Mouse (Mus musculus) forebrain, embryonic 10.5 days (tissue): Measurements from ENCODE around the gene Zfp184. TPM values are rescaled to one million over a fixed set of nuclear protein-coding genes. Genes with fewer than 3 reads are reported as not detected.
"Not testable (repeated sequence)": the region's sequence is repeated elsewhere in the genome, so short reads cannot be mapped to it uniquely, and the experiment has no call there.

Experiments
- DNase-seq: peaks from one replicate; pipeline ENCODE4 v3.0.0-alpha.2; 2017; ENCODE audit warnings: low spot score; ENCODE audit errors: extremely low spot score
- H3K27ac ChIP-seq: fragments of 300-500 bp; sonication (generic); 2 replicates; pipeline ENCODE4 v1.5.1; 2016; ENCODE audit warnings: mild to moderate bottlenecking
- H3K27me3 ChIP-seq: fragments of 300-500 bp; sonication (generic); 2 replicates; pipeline ENCODE4 v1.6.1; 2016; ENCODE audit warnings: mild to moderate bottlenecking; ENCODE audit not compliant: poor library complexity, severe bottlenecking
- H3K36me3 ChIP-seq: fragments of 300-500 bp; sonication (generic); replicated peaks from 2 replicates; pipeline ENCODE4 v1.6.1; 2016; ENCODE audit warnings: mild to moderate bottlenecking, moderate library complexity
- H3K4me1 ChIP-seq: fragments of 300-500 bp; sonication (generic); 2 replicates; pipeline ENCODE4 v1.6.1; 2016
- H3K4me3 ChIP-seq: fragments of 300-500 bp; sonication (generic); 2 replicates; pipeline ENCODE4 v1.5.1; 2016; ENCODE audit warnings: mild to moderate bottlenecking, moderate library complexity
- H3K9me3 ChIP-seq: fragments of 300-500 bp; sonication (generic); 2 replicates; pipeline ENCODE4 v1.6.1; 2016; ENCODE audit warnings: mild to moderate bottlenecking, moderate library complexity
- WGBS: fragments of 180-500 bp; shearing (Covaris S2); methylation state at CpG from one replicate; pipeline ENCODE4 v1.1.7; 2016; 5-methylcytosine and 5-hydroxymethylcytosine counted together
- polyA plus RNA-seq: library from polyadenylated mRNA; unstranded; fragments of >200 nt; fragmentation: Nextera tagmentation; extraction: Ambion mirVana; gene quantifications from 2 replicates; pipeline ENCODE4 v1.2.1, GENCODE M21; 2016

Gene Zfp184
- 24.3 and 26.8 TPM in 2 replicates for polyA plus RNA-seq

DNA sequence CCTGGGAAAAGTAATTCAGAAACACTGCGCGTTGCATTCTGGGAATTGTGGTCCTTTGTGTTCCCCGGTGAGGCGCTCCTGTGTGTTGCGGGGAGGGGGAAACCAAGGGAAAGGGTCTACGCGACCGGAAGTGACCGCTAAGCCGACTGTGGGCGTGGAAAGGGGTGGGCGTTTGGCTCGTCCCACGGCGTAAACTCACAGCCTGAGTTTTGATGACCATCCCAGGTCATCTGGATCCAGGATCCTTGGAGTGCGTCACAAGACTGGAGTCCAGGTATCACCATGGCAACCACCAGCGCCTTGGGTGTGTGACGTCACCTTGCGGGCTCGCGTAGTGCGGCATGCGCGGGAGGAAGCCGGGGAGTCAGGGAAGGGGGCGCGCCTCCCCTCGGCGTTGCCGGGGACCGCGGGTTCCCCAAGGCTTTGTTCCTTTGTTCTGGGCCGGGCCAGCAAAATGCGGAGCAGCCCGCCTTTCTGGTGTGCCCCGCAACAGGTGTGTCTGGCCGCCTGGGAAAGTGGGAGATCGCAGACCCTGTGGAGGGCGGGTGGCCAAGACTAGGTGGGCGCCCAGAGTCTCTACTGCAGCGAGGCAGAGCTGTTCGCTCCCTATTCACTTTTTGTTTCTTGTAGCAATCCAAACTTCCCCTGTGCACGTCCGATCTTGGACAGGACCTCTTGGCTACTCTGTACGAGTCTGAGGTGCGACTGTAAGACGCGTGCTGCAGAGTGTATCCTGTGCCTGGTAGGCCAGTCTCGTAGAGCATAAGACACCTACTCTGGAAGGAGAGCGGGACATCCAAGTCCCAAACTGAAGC, at the start of gene Zfp184:
Zfp184 (plus strand) TSS at position 169 of the 815 bp plus-strand sequence.
- Histone ChIP-seq H3K36me3 (peaks cover 36% of the 10 kb centered on the region), H3K27ac (peak within 1 kb of the TSS; percentile 95), H3K9me3 (no peaks in the 10 kb centered on the region), H3K4me1 (peaks cover 23% of the 10 kb centered on the region), H3K27me3 (no peaks in the 10 kb centered on the region), H3K4me3 (peak within 1 kb of the TSS; percentile 91)
- peak; percentile 95 for DNase-seq
- WGBS: under 1% methylated on average over 50 of the region's 50 CpGs

- Histone ChIP-seq H3K4me3 (peak overlapping the region; percentile 67), H3K9me3 (no peaks in the 10 kb centered on the region), H3K27ac (peak overlapping the region; percentile 85)
These were observed 48.2 kb upstream of the Zfp184 start for GRCm38 (mm10) chr13:21896549-21897244.

GRCm38 (mm10) chr13:21897245-21897634, 47.7 kb upstream of the Zfp184 start:
- Histone ChIP-seq H3K4me1 (peaks cover 10% of the 10 kb centered on the region), H3K9me3 (no peaks in the 10 kb centered on the region), H3K36me3 (no peaks in the 10 kb centered on the region), H3K27ac (peak overlapping the region; percentile 85), H3K4me3 (peak overlapping the region; percentile 67), H3K27me3 (peaks cover 4% of the 10 kb centered on the region)
- WGBS: under 1% methylated on average over 11 of the region's 11 CpGs
- DNase-seq: no peak

More at GRCm38 (mm10) chr13:21896549-21897244, 48.2 kb upstream of the Zfp184 start:
- peak; percentile 90 for DNase-seq
- Histone ChIP-seq H3K27me3 (peaks cover 4% of the 10 kb centered on the region), H3K4me1 (peaks cover 10% of the 10 kb centered on the region), H3K36me3 (no peaks in the 10 kb centered on the region)
- WGBS: 4% methylated on average over 24 of the region's 24 CpGs

DNA sequence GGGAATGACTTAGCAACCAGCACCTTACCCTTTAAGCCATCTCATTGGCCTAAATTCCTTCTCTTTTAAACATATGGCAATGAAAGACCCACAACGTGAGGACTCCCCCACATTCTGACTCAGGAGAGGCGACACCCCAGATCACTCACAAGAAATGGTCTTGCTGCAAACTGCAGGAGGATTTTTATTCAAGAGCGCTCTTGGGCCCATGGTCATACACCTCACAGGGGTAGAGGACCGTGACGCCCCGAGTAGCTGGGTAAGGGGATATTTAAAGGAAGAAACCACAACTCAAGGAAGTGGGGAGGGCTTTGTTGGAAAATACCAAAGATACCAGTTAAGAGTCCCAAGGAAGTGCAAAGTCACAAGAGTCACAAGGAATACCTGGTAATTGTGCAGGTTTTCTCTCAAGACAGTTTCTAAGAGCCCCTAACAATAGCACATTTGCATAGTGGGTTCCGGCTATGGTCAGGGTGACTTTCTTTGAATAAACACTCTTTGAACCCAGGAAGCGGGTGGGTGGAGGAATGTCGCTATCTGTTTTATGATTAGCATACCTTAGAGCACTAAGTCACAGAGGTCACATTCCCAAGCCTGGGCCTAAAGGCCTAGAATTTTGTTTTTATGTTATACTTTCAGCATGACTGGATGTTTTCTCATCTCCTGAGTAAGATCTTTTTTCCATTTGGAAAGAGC, 43.9 kb upstream of the Zfp184 start:
- WGBS: 94% methylated on average over 9 of the region's 9 CpGs
- H3K27me3 ChIP-seq, H3K4me3 ChIP-seq, H3K9me3 ChIP-seq, H3K36me3 ChIP-seq, H3K27ac ChIP-seq, DNase-seq: not testable (repeated sequence)
- peaks cover 13% of the 10 kb centered on the region for H3K4me1 ChIP-seq

DNA sequence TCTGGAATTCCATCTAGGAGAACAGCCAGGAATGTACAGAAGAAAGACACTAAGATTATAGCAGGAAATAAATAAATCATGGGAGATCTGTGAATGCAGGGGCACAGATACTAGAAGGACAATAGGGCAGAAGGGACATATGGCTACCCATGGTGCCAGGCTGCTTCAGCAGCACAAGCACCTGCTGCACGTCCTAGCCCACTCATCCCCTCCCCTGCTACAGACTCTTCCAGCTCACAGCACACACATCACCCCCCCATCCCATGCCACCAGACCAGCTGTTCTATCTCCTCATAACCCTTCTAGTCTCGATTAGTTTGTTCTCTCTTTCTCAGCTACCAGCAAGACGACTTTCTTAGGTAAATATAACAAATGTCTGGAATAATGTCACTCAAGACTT, 41.4 kb upstream of the Zfp184 start:
- H3K27me3 ChIP-seq: no peaks in the 10 kb centered on the region
- 59% methylated on average over 3 of the region's 3 CpGs for WGBS
- H3K27ac ChIP-seq: no peak overlapping the region
- peaks cover 14% of the 10 kb centered on the region for H3K4me1 ChIP-seq
- H3K9me3 ChIP-seq: no peaks in the 10 kb centered on the region
- DNase-seq: no peak
- H3K36me3 ChIP-seq: no peaks in the 10 kb centered on the region
- H3K4me3 ChIP-seq: no peak overlapping the region

GRCm38 (mm10) chr13:21904090-21904489, 40.8 kb upstream of the Zfp184 start:
- H3K27me3 ChIP-seq, H3K27ac ChIP-seq, H3K9me3 ChIP-seq, H3K36me3 ChIP-seq, DNase-seq, H3K4me3 ChIP-seq: not testable (repeated sequence)
- peaks cover 14% of the 10 kb centered on the region for H3K4me1 ChIP-seq
- 73% methylated on average over 4 of the region's 4 CpGs for WGBS

DNA sequence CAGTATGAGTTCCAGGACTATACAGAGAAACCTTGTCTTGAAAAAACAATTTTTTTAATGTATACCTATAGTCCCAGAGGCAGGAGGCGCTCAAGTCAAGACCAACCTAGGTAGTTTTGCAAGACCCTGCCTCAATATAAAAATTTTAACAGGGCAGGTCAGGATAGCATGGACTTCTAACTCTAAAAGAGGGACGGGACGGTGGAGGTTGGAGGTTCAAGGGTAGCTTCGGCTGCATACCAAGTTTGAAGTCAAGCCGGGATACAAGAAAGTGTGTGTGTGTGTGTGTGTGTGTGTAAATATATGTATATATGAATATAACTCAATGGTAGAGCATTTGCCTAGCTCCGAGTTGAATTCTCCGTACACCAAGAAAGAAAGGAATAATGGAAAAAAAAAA, 38.6 kb upstream of the Zfp184 start:
- WGBS: 28% methylated on average over 7 of the region's 7 CpGs
- no peaks in the 10 kb centered on the region for H3K9me3 ChIP-seq

DNA sequence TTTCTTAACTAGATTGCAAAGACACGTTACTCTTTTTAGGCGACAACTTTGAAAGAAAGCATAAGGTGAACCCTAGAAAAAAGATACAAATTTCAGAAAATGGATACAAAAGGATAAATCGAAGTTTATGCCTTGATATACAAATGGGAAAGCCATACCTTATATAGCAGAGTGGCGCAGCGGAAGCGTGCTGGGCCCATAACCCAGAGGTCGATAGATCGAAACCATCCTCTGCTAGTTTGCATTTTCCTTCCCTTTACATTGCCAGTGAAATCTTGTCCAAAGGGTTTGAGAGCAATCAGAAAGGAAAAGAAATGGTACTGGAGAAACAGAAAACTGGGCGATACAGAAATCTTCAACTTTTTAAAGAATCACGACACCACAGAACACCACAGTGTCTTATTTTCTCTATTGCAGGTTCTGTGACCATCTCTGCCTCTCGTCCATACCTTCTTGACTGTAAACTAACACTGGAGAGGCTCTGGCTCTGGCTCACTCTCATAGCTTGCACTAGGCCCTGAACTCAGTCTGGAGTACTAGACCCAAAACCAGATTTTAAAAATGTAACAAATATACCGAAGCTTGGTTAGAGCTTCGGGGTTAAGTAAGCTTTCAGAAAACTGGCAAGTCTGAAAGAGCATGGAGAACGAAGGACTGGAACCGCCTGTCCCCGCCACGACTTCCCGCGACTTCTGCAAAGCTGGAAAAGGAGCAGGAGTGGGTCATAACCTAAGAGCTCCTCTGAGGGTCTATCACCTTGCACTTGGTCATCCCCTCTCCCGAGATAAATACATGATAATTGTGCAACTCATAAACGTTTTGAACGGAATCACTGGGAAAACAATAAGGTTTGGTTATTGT, 37.7 kb upstream of the Zfp184 start:
- no peaks in the 10 kb centered on the region for H3K9me3 ChIP-seq
- H3K27me3 ChIP-seq: no peaks in the 10 kb centered on the region
- peaks cover 32% of the 10 kb centered on the region for H3K4me1 ChIP-seq
- peak overlapping the region; percentile 75 for H3K27ac ChIP-seq
- peak; percentile 54 for DNase-seq
- H3K36me3 ChIP-seq: no peaks in the 10 kb centered on the region
- peak overlapping the region; percentile 54 for H3K4me3 ChIP-seq
- WGBS: under 1% methylated on average over 22 of the region's 22 CpGs

More for the DNA sequence above, 38.6 kb upstream of the Zfp184 start:
- H3K27me3 ChIP-seq: no peaks in the 10 kb centered on the region
- H3K36me3 ChIP-seq: no peaks in the 10 kb centered on the region
- peaks cover 29% of the 10 kb centered on the region for H3K4me1 ChIP-seq
- H3K4me3 ChIP-seq: peak overlapping the region; percentile 54
- DNase-seq: no peak
- no peak overlapping the region for H3K27ac ChIP-seq

DNA sequence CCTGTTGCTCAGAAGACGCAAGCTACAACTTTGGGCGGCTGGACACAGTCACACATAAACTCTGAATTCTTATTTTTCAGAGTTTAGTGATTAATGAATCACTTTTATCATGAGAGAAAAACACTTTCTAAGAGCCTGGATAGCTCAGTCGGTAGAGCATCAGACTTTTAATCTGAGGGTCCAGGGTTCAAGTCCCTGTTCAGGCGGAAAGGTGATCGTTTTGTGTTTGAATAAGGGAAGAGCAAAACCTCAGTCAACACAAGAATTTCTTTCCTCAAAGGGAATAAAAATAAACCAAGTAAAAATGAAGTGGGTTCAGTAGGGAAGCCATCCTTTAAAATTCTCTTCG, 37.1 kb upstream of the Zfp184 start:
- H3K27ac ChIP-seq: peak overlapping the region; percentile 75; the same call in 1 of the 2 replicates
- 5% methylated on average over 6 of the region's 6 CpGs for WGBS
- DNase-seq, H3K36me3 ChIP-seq, H3K9me3 ChIP-seq, H3K27me3 ChIP-seq: not testable (repeated sequence)
- H3K4me1 ChIP-seq: peaks cover 29% of the 10 kb centered on the region
- H3K4me3 ChIP-seq: peak overlapping the region; percentile 54

DNA sequence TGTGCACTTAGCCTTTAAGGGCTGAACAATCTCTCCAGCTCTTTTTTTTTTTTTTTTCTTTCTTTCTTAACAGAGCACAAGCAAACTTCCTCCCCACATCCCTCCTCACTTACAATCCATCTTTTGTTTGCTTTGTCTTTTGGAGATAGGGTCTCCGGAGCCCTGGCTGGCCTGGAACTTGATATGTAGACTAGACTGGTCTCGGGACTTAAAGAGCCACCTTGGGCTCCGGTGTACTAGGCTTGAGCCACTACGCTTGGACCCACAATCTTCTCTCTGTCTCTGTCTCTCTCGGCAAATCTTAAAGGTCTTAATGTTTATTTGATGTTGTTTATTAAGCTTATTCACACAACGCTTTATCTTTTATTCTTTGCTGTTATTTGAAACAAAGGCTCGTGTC, 34.2 kb upstream of the Zfp184 start:
- H3K4me3 ChIP-seq: peak overlapping the region; percentile 56
- H3K27ac ChIP-seq: peak overlapping the region; percentile 76
- WGBS: 2% methylated on average over 7 of the region's 7 CpGs
- H3K4me1 ChIP-seq: peaks cover 51% of the 10 kb centered on the region
- H3K36me3 ChIP-seq: no peaks in the 10 kb centered on the region
- peaks cover 1% of the 10 kb centered on the region; the same call in 1 of the 2 replicates for H3K27me3 ChIP-seq
- no peaks in the 10 kb centered on the region for H3K9me3 ChIP-seq
- DNase-seq: no peak

DNA sequence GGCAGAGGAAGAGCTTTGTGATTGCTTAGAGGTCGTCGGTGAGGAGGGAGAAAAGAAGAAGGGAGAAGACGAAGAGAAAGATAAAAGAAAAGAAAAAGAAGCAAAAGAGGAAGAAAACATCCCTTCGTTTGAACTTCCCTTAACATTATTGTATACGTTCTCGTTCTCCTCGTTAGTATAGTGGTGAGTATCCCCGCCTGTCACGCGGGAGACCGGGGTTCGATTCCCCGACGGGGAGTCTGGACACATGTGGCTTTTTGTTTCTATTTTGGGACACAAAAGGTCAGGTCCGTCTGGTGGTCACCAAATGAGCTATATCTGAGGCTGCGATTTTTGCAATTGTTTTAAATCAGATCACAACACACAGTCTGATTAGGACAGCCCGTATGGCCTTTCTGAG, 33.7 kb upstream of the Zfp184 start:
- no peaks in the 10 kb centered on the region for H3K36me3 ChIP-seq
- H3K9me3 ChIP-seq: no peaks in the 10 kb centered on the region
- peaks cover 5% of the 10 kb centered on the region; the same call in 1 of the 2 replicates for H3K27me3 ChIP-seq
- DNase-seq: peak; percentile 82
- 2% methylated on average over 17 of the region's 17 CpGs for WGBS
- peak overlapping the region; percentile 76 for H3K27ac ChIP-seq
- H3K4me1 ChIP-seq: peaks cover 51% of the 10 kb centered on the region
- peak overlapping the region; percentile 56 for H3K4me3 ChIP-seq

DNA sequence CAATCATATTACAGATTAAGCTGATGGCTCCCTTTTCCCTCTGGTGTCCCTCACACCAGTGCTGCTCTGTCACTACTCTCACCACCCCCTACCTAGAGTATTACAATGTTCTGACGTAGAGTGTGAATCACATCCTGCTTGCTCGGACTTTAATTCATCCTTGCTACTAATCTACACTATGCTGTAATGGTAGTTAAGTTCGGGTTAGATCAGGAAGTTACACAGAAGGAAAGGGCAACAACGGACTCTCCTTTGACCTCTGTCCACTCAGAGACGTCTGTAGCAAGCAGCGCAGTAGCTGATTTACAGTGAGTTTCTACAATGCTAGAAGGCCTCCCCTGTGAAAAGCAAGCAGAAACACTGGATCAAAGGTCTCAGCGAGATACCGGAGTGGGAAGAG, 31.0 kb upstream of the Zfp184 start:
- Histone ChIP-seq H3K4me1 (peaks cover 54% of the 10 kb centered on the region), H3K36me3 (no peaks in the 10 kb centered on the region), H3K27ac (0 out of 2 replicates have a peak overlapping the region, but pooled peaks have one; percentile 44), H3K4me3 (peak overlapping the region; percentile 53), H3K27me3 (peaks cover 12% of the 10 kb centered on the region; the same call in 1 of the 2 replicates), H3K9me3 (no peaks in the 10 kb centered on the region)
- no peak for DNase-seq
- 2% methylated on average over 8 of the region's 8 CpGs for WGBS
